Mouse (Mus musculus) kidney, postnatal 0 days (tissue): ENCODE results near the gene Camkk1. TPM values are rescaled to one million over a fixed set of nuclear protein-coding genes. Genes with fewer than 3 reads are reported as not detected.

Experiments used
- ATAC-seq: fragments of 200-750 bp; cut with Nextera tagmentation; replicated peaks from 2 replicates; pipeline ENCODE4 v1.8.0; 2017; ENCODE audit warnings: low read depth, moderate number of reproducible peaks, moderate TSS enrichment, moderate library complexity; ENCODE audit not compliant: low FRiP score
- DNase-seq: peaks from one replicate; pipeline ENCODE4 v3.0.0-alpha.2; 2016; ENCODE audit warnings: low spot score
- H3K27ac ChIP-seq: fragments of 300-500 bp; sonication (generic); 2 replicates; pipeline ENCODE4 v1.5.1; 2014; ENCODE audit warnings: mild to moderate bottlenecking
- H3K27me3 ChIP-seq: fragments of 300-500 bp; sonication (generic); 2 replicates; pipeline ENCODE4 v1.6.1; 2014; ENCODE audit warnings: low read length, mixed read lengths; ENCODE audit not compliant: insufficient read depth
- H3K36me3 ChIP-seq: fragments of 300-500 bp; sonication (generic); 2 replicates; pipeline ENCODE4 v1.6.1; 2014; ENCODE audit warnings: low read length, mixed read lengths; ENCODE audit not compliant: insufficient read depth
- H3K4me1 ChIP-seq: fragments of 300-500 bp; sonication (generic); replicated peaks from 2 replicates; pipeline ENCODE4 v1.6.1; 2014; ENCODE audit warnings: antibody characterized with exemption, low read length, mixed read lengths; ENCODE audit not compliant: insufficient read depth
- H3K4me2 ChIP-seq: fragments of 300-500 bp; sonication (generic); 2 replicates; pipeline ENCODE4 v1.6.1; 2014; ENCODE audit warnings: mild to moderate bottlenecking, low read length, moderate library complexity, mixed read lengths
- H3K4me3 ChIP-seq: fragments of 300-500 bp; sonication (generic); replicated peaks from 2 replicates; pipeline ENCODE4 v1.5.1; 2014; ENCODE audit warnings: low read depth, low read length
- H3K9ac ChIP-seq: fragments of 300-500 bp; sonication (generic); 2 replicates; pipeline ENCODE4 v1.6.1; 2014; ENCODE audit warnings: low read depth, low read length
- H3K9me3 ChIP-seq: fragments of 300-500 bp; sonication (generic); replicated peaks from 2 replicates; pipeline ENCODE4 v1.6.1; 2016; ENCODE audit warnings: low read length, inconsistent platforms, mixed read lengths
- CTCF ChIP-seq: IDR thresholded peaks from 2 replicates; pipeline ENCODE4 v1.5.1; 2016; ENCODE audit warnings: antibody characterized with exemption, low read depth, mild to moderate bottlenecking, moderate library complexity
- WGBS: fragments of 180-500 bp; shearing (Covaris S2); extraction: QIAGEN DNeasy Blood & Tissue Kit; methylation state at CpG from one replicate; pipeline ENCODE4 v1.1.7; 2014; 5-methylcytosine and 5-hydroxymethylcytosine counted together
- polyA plus RNA-seq: library from polyadenylated mRNA; unstranded; fragments of >200 nt; fragmentation: Nextera tagmentation; extraction: Ambion mirVana; gene quantifications from 2 replicates; pipeline ENCODE4 v1.2.1, GENCODE M21; 2015

Gene Camkk1
- 4.3 and 5.4 TPM in 2 replicates for polyA plus RNA-seq

DNA sequence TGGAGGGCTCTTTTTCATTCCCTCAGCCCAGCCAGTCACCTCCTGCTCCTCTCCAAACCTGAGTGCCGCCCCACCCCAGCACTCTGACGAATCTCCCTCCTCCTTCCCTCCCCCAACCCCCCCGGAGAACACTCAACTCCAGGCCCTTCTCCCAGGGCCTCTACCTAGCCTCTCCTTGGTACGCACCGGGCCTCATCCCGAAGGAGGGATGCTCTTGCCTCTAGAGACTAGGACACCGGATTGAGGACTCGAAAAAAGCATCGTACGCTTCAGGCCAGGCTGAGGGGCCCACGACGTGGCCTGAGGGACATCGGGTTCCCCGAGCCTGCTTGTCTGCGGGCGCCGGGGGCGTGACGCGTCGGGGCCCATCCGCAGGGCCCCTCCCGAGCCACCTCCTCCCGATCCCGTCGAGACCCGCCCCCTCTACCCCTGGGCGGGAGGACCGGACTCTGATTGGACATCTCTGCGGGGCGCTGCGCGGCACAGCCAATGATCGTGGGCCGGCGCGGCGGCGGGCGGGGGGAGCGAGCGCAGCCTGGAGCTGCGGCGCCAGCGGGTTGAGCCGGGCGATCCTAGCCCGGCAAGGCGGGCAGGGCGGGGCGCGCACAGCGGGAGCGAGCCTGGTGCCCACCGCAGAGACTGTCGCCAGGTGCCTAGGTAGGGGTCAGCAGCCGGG is at the start of gene Camkk1:
TSS of gene Camkk1 (plus strand) at position 538 of the 676 bp plus-strand sequence.
- under 1% methylated on average over 55 of the region's 57 CpGs for WGBS
- DNase-seq = peak; percentile 94
- ATAC-seq = peak; percentile 94
- Histone ChIP-seq H3K9me3 (no peaks in the 10 kb centered on the region), H3K36me3 (no peaks in the 10 kb centered on the region), H3K4me3 (peak within 1 kb of the TSS; percentile 68), H3K4me1 (peaks cover 13% of the 10 kb centered on the region; the same call in 1 of the 2 replicates), H3K27ac (no peak within 1 kb of the TSS), H3K4me2 (peak within 1 kb of the TSS; percentile 99), H3K27me3 (no peaks in the 10 kb centered on the region; the same call in 1 of the 2 replicates), H3K9ac (peak within 1 kb of the TSS; percentile 59)
- no peak for TF ChIP-seq CTCF

DNA sequence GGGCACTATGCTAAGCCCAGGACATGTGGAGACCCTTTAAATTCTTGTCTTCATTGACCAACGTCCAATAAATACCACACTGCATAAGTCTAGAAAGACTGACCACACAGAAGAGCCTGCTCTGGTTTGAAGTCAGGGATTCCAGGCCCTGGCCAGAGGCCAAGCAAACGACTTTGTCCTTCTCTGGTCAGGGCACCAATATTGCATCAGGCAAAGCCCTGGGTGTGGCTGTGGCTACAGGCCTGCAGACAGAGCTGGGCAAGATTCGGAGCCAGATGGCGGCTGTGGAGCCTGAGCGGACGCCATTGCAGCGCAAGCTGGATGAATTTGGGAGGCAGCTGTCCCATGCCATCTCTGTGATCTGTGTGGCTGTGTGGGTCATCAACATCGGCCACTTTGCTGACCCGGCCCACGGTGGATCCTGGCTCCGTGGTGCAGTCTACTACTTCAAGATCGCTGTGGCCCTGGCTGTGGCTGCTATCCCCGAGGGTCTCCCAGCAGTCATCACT is 43.8 kb upstream of the Camkk1 start:
- DNase-seq (no peak), ATAC-seq (no peak)
- H3K27me3 ChIP-seq = no peaks in the 10 kb centered on the region
- H3K4me1 ChIP-seq = no peaks in the 10 kb centered on the region
- no peak overlapping the region for H3K27ac ChIP-seq
- no peaks in the 10 kb centered on the region for H3K36me3 ChIP-seq
- no peak for TF ChIP-seq CTCF
- WGBS = 84% methylated on average over 13 of the region's 13 CpGs
- H3K4me2 ChIP-seq = no peak overlapping the region
- H3K9ac ChIP-seq = no peak overlapping the region
- H3K9me3 ChIP-seq = no peaks in the 10 kb centered on the region
- H3K4me3 ChIP-seq = no peak overlapping the region

DNA sequence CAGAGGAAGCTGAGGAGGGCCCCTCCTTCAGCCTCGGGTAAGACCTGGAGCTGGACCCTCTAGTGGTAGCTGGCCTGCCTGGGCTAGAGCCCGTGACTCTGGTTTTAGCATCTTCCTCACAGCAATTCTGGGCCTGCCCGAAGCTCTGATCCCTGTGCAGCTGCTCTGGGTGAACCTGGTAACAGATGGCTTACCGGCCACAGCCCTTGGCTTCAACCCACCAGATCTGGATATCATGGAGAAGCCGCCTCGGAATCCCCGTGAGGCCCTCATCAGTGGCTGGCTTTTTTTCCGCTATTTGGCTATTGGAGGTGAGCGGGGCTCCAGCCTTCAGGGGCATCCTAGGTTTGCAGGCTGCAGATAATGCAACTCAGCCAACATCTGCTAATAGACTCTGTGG is 36.3 kb upstream of the Camkk1 start:
- 89% methylated on average over 9 of the region's 9 CpGs for whole genome bisulfite sequencing
- ATAC-seq = no peak
- Histone ChIP-seq H3K9me3 (no peaks in the 10 kb centered on the region), H3K4me2 (no peak overlapping the region), H3K27ac (no peak overlapping the region), H3K9ac (no peak overlapping the region), H3K27me3 (no peaks in the 10 kb centered on the region), H3K4me3 (no peak overlapping the region), H3K4me1 (peaks cover under 1% of the 10 kb centered on the region; the same call in 1 of the 2 replicates), H3K36me3 (no peaks in the 10 kb centered on the region)
- no peak for TF ChIP-seq CTCF
- DNase-seq = no peak

DNA sequence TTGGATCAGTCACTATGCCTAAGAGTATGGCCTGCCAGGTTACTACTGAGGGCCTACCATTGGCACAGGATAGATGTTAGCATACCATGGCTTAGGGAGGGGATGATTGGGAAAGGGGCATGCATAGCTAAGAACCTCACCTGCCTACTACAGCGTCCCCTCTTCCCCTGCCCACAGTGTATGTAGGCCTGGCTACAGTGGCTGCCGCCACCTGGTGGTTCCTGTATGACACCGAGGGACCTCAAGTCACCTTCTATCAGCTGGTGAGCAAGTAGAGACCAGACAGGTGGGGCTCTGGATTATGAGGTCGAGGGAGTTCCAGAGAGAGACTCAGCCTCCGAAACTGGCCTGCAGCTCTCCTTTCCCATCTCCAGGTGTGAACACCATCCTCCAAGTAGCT is 35.5 kb upstream of the Camkk1 start:
- H3K9ac ChIP-seq = no peak overlapping the region
- ATAC-seq = no peak; the same call in 1 of the 2 replicates
- no peak overlapping the region for H3K27ac ChIP-seq
- DNase-seq = no peak
- H3K4me1 ChIP-seq = peaks cover 4% of the 10 kb centered on the region; the same call in 1 of the 2 replicates
- TF ChIP-seq CTCF = peak; percentile 73
- 47% methylated on average over 5 of the region's 5 CpGs for WGBS
- no peaks in the 10 kb centered on the region for H3K9me3 ChIP-seq
- no peak overlapping the region for H3K4me2 ChIP-seq
- no peak overlapping the region for H3K4me3 ChIP-seq
- H3K36me3 ChIP-seq = no peaks in the 10 kb centered on the region
- H3K27me3 ChIP-seq = no peaks in the 10 kb centered on the region

DNA sequence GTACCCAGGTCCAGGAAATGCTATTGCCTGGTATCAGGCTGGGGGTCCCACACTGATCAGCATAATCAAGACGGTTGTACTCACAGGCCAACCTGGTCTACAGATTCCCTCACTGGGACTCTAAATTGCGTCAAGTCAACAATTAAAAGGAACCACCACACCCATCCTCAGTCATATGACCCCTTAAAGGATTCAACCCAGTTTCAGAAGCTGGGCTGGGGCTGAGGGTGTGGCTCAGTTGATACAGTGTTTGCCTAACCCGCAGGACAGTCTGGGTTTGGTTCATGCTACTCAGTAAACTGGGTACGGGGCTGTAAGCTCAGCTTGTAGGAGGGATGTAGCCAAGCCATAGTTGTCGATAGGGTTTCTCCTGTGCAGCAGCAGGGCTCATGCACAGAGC is 32.1 kb upstream of the Camkk1 start:
- no peak overlapping the region for H3K27ac ChIP-seq
- WGBS = 72% methylated on average over 5 of the region's 5 CpGs

DNA sequence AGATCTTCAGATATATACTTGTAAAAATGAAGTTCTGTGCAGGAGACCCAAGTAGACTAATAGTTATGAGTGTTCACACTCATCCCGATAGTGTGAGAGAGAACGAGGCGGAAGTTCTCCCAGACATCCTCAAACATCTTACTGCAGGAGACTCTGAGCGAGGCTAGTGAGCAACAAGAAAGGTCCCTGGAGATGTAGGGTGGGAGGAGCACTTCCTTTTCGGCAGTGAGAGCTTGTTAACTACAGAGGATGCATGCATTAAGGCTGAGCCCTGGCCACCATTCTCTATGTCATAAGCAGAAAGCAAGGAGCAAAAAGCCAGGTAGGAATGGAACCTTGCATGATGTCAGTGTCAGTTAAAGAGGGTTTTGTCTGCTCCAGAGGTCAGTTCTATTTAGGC is 31.6 kb upstream of the Camkk1 start:
- Histone ChIP-seq H3K27ac (no peak overlapping the region), H3K9ac (no peak overlapping the region), H3K4me2 (no peak overlapping the region), H3K9me3 (no peaks in the 10 kb centered on the region), H3K4me1 (peaks cover 17% of the 10 kb centered on the region), H3K4me3 (no peak overlapping the region), H3K36me3 (no peaks in the 10 kb centered on the region), H3K27me3 (no peaks in the 10 kb centered on the region)
- TF ChIP-seq CTCF = no peak
- ATAC-seq (no peak), DNase-seq (peak; percentile 31)
- WGBS = 57% methylated on average over 5 of the region's 5 CpGs

More for the DNA sequence above, 32.1 kb upstream of the Camkk1 start:
- Histone ChIP-seq H3K4me1 (peaks cover 13% of the 10 kb centered on the region), H3K4me2 (no peak overlapping the region), H3K27me3 (no peaks in the 10 kb centered on the region), H3K4me3 (no peak overlapping the region), H3K9ac (no peak overlapping the region), H3K9me3 (no peaks in the 10 kb centered on the region), H3K36me3 (no peaks in the 10 kb centered on the region)
- ATAC-seq (no peak), DNase-seq (no peak)
- TF ChIP-seq CTCF = no peak
